Mouse (Mus musculus) heart, postnatal 10 days (tissue): ENCODE results near the gene Gpr137. TPM values are rescaled to one million over a fixed set of nuclear protein-coding genes. Genes with fewer than 3 reads are reported as not detected.

ENCODE experiments used
- microRNA-seq, 2 experiments: library from miRNA; unstranded; fragments of <30 nt; microRNA quantifications; one replicate each; pipeline ENCODE4 v1.2.0; 2022
- total RNA-seq, 2 experiments: library from RNA; stranded (reverse); gene quantifications; 2 replicates each; pipeline ENCODE4 v1.2.3; 2021

The Gpr137 gene
- total RNA-seq, 2 experiments from 2014 or later = 28.8 to 32.4 TPM

Small RNA genes within 50 kb of the gene (microRNA-seq; reads per million reads assigned to microRNA genes)
- gene Mir6990 = 5.2 to 8.7 reads per million in 2 experiments

Other genes with a start within 250 kb of the Gpr137 start
- gene Rps6ka4, start 101.8 kb downstream of the Gpr137 start, total RNA-seq = 10 to 100 TPM; 22.7 to 25.9 TPM
- 1 to 10 TPM in 1 of 2 experiments, under 1 TPM in 1; 0.69 to 1.2 TPM for gene Ccdc88b, start 84.3 kb downstream of the Gpr137 start, total RNA-seq
- 10 to 100 TPM; 26.2 to 34.2 TPM for gene Trmt112, start 32.8 kb downstream of the Gpr137 start, total RNA-seq
- 100 to 1,000 TPM; 455 to 461 TPM for gene Prdx5, start 32.4 kb downstream of the Gpr137 start, total RNA-seq
- 100 to 1,000 TPM; 122 to 125 TPM for gene Esrra, start 20.7 kb downstream of the Gpr137 start, total RNA-seq
- not detected for gene Catsperz, start 17.1 kb downstream of the Gpr137 start, total RNA-seq
- under 1 TPM in 1 of 2 experiments, not detected in 1; 0.27 TPM for gene Kcnk4, start 8.0 kb downstream of the Gpr137 start, total RNA-seq
- 10 to 100 TPM; 30.8 to 34.1 TPM for gene Bad, start 619 bp downstream of the Gpr137 start, total RNA-seq
- 100 to 1,000 TPM; 168 to 180 TPM for gene Ppp1r14b, start 32.5 kb upstream of the Gpr137 start, total RNA-seq
- gene Plcb3, start 34.0 kb upstream of the Gpr137 start, total RNA-seq = 10 to 100 TPM; 18.1 to 19.3 TPM
- 10 to 100 TPM; 14.7 to 19.0 TPM for gene Fkbp2, start 38.0 kb upstream of the Gpr137 start, total RNA-seq
- 100 to 1,000 TPM; 284 to 285 TPM for gene Vegfb, start 45.2 kb upstream of the Gpr137 start, total RNA-seq
- gene Dnajc4, start 50.1 kb upstream of the Gpr137 start, total RNA-seq = 10 to 100 TPM; 59.4 to 62.4 TPM
- 10 to 100 TPM; 27.3 to 29.7 TPM for gene Nudt22, start 53.6 kb upstream of the Gpr137 start, total RNA-seq
- 10 to 100 TPM; 21.2 to 21.9 TPM for gene Trpt1, start 53.7 kb upstream of the Gpr137 start, total RNA-seq
- 1 to 10 TPM; 5.2 to 6.6 TPM for gene Fermt3, start 77.0 kb upstream of the Gpr137 start, total RNA-seq
- gene Stip1, start 97.5 kb upstream of the Gpr137 start, total RNA-seq = 100 to 1,000 TPM; 104 to 117 TPM
- 100 to 1,000 TPM; 168 to 172 TPM for gene Macrod1, start 114.3 kb upstream of the Gpr137 start, total RNA-seq
- gene Flrt1, start 163.2 kb upstream of the Gpr137 start, total RNA-seq = 1 to 10 TPM; 1.2 to 1.3 TPM